Mouse (Mus musculus): ENCODE results near the gene Uqcr10. TPM values are rescaled to one million over a fixed set of nuclear protein-coding genes. Genes with fewer than 3 reads are reported as not detected.
A peak's percentile ranks its signal among the peaks of the same experiment; 100 is the strongest.

Gene Uqcr10
- 100 to 1,000 TPM; 424 to 529 (median 465) TPM for polyA plus RNA-seq (2017; shearing (Covaris generic))

GRCm38 (mm10) chr11:4704072-4704964, at the start of gene Uqcr10, which contains the start of gene Zmat5:
Gene Uqcr10, minus strand, starts transcription at chr11:4704342.
Gene Zmat5, plus strand, starts transcription at chr11:4704678.
- ATAC-seq, result peak; percentile 99

GRCm38 (mm10) chr11:4752836-4753235, 48.7 kb upstream of the Uqcr10 start:
- ATAC-seq, result no peak

GRCm38 (mm10) chr11:4750263-4750662, 46.1 kb upstream of the Uqcr10 start:
- no peak for ATAC-seq

- no peak for ATAC-seq
Observed at GRCm38 (mm10) chr11:4747285-4747684, 43.1 kb upstream of the Uqcr10 start.

- no peak for ATAC-seq
Observed at GRCm38 (mm10) chr11:4746733-4747132, 42.6 kb upstream of the Uqcr10 start, which contains the start of gene Cabp7. Gene Cabp7, minus strand, starts transcription at chr11:4746778.

GRCm38 (mm10) chr11:4745969-4746368, 41.8 kb upstream of the Uqcr10 start:
- ATAC-seq, result no peak

GRCm38 (mm10) chr11:4744691-4745090, 40.5 kb upstream of the Uqcr10 start:
- no peak for ATAC-seq

- no peak for ATAC-seq
Observed at GRCm38 (mm10) chr11:4740785-4741184, 36.6 kb upstream of the Uqcr10 start.

- no peak for ATAC-seq
Observed at GRCm38 (mm10) chr11:4738719-4739118, 34.6 kb upstream of the Uqcr10 start.

GRCm38 (mm10) chr11:4737682-4738081, 33.5 kb upstream of the Uqcr10 start:
- no peak for ATAC-seq

- ATAC-seq, result no peak
Observed at GRCm38 (mm10) chr11:4736355-4736754, 32.2 kb upstream of the Uqcr10 start.

- no peak for ATAC-seq
Observed at GRCm38 (mm10) chr11:4734179-4734578, 30.0 kb upstream of the Uqcr10 start.

GRCm38 (mm10) chr11:4731781-4732180, 27.6 kb upstream of the Uqcr10 start:
- ATAC-seq, result no peak

GRCm38 (mm10) chr11:4730913-4731312, 26.8 kb upstream of the Uqcr10 start:
- no peak for ATAC-seq

GRCm38 (mm10) chr11:4730096-4730495, 26.0 kb upstream of the Uqcr10 start:
- no peak for ATAC-seq

GRCm38 (mm10) chr11:4729603-4730002, 25.5 kb upstream of the Uqcr10 start:
- ATAC-seq, result no peak

GRCm38 (mm10) chr11:4721728-4722127, 17.6 kb upstream of the Uqcr10 start:
- no peak for ATAC-seq

- ATAC-seq, result no peak
Observed at GRCm38 (mm10) chr11:4720900-4721580, 16.9 kb upstream of the Uqcr10 start.

GRCm38 (mm10) chr11:4720393-4720792, 16.3 kb upstream of the Uqcr10 start:
- no peak for ATAC-seq

GRCm38 (mm10) chr11:4719961-4720360, 15.8 kb upstream of the Uqcr10 start:
- ATAC-seq, result no peak

- no peak for ATAC-seq
Observed at GRCm38 (mm10) chr11:4718548-4718947, 14.4 kb upstream of the Uqcr10 start.

GRCm38 (mm10) chr11:4716530-4717236, 12.5 kb upstream of the Uqcr10 start:
- ATAC-seq, result no peak

GRCm38 (mm10) chr11:4715596-4715995, 11.5 kb upstream of the Uqcr10 start:
- ATAC-seq, result no peak
